Mouse (Mus musculus): ENCODE results near the gene Txk.

DNA sequence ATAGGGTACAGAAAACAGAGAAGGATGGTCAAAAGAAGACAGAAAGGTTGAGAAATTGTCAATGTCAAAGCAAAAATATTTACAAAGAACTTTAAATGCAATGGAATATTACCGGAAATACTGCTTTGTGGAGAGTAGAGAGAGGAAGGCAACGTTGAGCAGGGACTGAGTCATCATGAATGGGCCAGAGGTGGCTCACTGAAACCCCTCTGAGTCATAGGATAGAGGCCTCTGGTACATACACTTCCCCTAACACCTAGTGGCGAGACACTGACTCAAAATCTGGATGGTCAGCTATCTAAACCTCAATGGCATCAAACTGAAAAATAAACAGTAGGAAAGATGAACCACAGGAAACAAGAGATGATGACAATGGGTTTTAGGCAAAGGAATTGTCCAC lies 27.2 kb downstream of the Txk start:
- TF ChIP-seq CTCF (conservative IDR thresholded peaks at IDR 0.05; ENCODE audit: low read length) (no peak), NANOG (IDR thresholded peaks at IDR 0.05; ENCODE audit: borderline replicate concordance, low read length) (no peak), POU5F1 (IDR thresholded peaks at IDR 0.05; ENCODE audit: borderline replicate concordance, low read length) (no peak)

Data from E14TG2a.4 (cell line).